8 mouse cellular contexts compared by ENCODE assay signal in genomic region chr15:101175613-101176283, GRCm38 (mm10). TPM values are rescaled to one million over a fixed set of nuclear protein-coding genes. Genes with fewer than 3 reads are reported as not detected.
A peak's percentile ranks its signal among the peaks of the same experiment; 100 is the strongest.
DNase-seq lines count a peak whose midpoint lies in the region; ATAC-seq lines count a peak whose summit lies in the region.

No protein-coding gene starts in this region.

- H3K9me3 ChIP-seq in heart, embryonic 12.5 days (replicated peaks) = no peaks in the 10 kb centered on the region
- no peaks in the 10 kb centered on the region for H3K9me3 ChIP-seq in heart, embryonic 16.5 days (replicated peaks; ENCODE audit: control insufficient read depth, low read length)
- no peaks in the 10 kb centered on the region for H3K9me3 ChIP-seq in midbrain, embryonic 10.5 days (replicated peaks)

- H3K4me2 ChIP-seq in heart, embryonic 12.5 days = peak overlapping the region; percentile 98
- H3K4me2 ChIP-seq in heart, embryonic 16.5 days (ENCODE audit: low read depth, low read length) = peak overlapping the region; percentile 78

- no peaks in the 10 kb centered on the region for H3K27me3 ChIP-seq in heart, embryonic 12.5 days (replicated peaks)
- H3K27me3 ChIP-seq in heart, embryonic 16.5 days (ENCODE audit: control insufficient read depth, insufficient read depth, low read length) = no peaks in the 10 kb centered on the region
- H3K27me3 ChIP-seq in midbrain, embryonic 10.5 days (ENCODE audit: low read depth, poor library complexity, severe bottlenecking) = peaks cover 18% of the 10 kb centered on the region

- peaks cover 64% of the 10 kb centered on the region for H3K4me1 ChIP-seq in heart, embryonic 12.5 days (replicated peaks)
- H3K4me1 ChIP-seq in brown adipose tissue, adult 24 weeks (ENCODE audit: control insufficient read depth, insufficient read depth, insufficient read length, low read length) = peaks cover 13% of the 10 kb centered on the region
- H3K4me1 ChIP-seq in heart, embryonic 16.5 days (ENCODE audit: control insufficient read depth, insufficient read depth, low read length) = peaks cover 56% of the 10 kb centered on the region
- peaks cover 68% of the 10 kb centered on the region for H3K4me1 ChIP-seq in midbrain, embryonic 10.5 days

- peak overlapping the region; percentile 98 for H3K9ac ChIP-seq in heart, embryonic 12.5 days
- H3K9ac ChIP-seq in heart, embryonic 16.5 days (ENCODE audit: low read length) = peak overlapping the region; percentile 96

- 25% methylated on average over 17 of the region's 17 CpGs for WGBS in heart, embryonic 12.5 days
- WGBS in heart, embryonic 16.5 days = 23% methylated on average over 17 of the region's 17 CpGs
- WGBS in midbrain, embryonic 10.5 days = 37% methylated on average over 17 of the region's 17 CpGs

- DNase-seq in heart, adult 9 months (ENCODE audit: low spot score in 2 of 2) = no peak
- no peak for DNase-seq in midbrain, embryonic 10.5 days (ENCODE audit: low spot score)
- DNase-seq in retina, embryonic 14.5 days (ENCODE audit: low spot score) = no peak
- no peak for DNase-seq in adipocyte (ENCODE audit: low spot score)
- DNase-seq in layer of hippocampus, adult 11-12 months (ENCODE audit: low spot score) = no peak

- no peaks in the 10 kb centered on the region for H3K36me3 ChIP-seq in heart, embryonic 12.5 days
- no peaks in the 10 kb centered on the region for H3K36me3 ChIP-seq in heart, embryonic 16.5 days (ENCODE audit: control insufficient read depth, insufficient read depth)
- no peaks in the 10 kb centered on the region for H3K36me3 ChIP-seq in midbrain, embryonic 10.5 days

- H3K27ac ChIP-seq in heart, embryonic 12.5 days (ENCODE audit: poor library complexity, severe bottlenecking) = peak overlapping the region; percentile 92; the same call in 1 of the 2 replicates
- peak overlapping the region; percentile 60 for H3K27ac ChIP-seq in brown adipose tissue, adult 24 weeks (replicated peaks; ENCODE audit: low read depth, low read length)
- peak overlapping the region; percentile 89 for H3K27ac ChIP-seq in heart, embryonic 16.5 days (ENCODE audit: low read length)
- H3K27ac ChIP-seq in midbrain, embryonic 10.5 days (replicated peaks) = peak overlapping the region; percentile 97

- ATAC-seq in heart, embryonic 12.5 days (ENCODE audit: insufficient number of reproducible peaks, low FRiP score) = no peak
- no peak for ATAC-seq in heart, embryonic 16.5 days (replicated peaks; ENCODE audit: extremely low read depth, insufficient read depth, low FRiP score)

- peak overlapping the region; percentile 94 for H3K4me3 ChIP-seq in heart, embryonic 12.5 days
- peak overlapping the region; percentile 69 for H3K4me3 ChIP-seq in brown adipose tissue, adult 24 weeks (ENCODE audit: insufficient read depth, low read depth, low read length)
- peak overlapping the region; percentile 79 for H3K4me3 ChIP-seq in heart, embryonic 16.5 days (ENCODE audit: low read length)
- peak overlapping the region; percentile 84 for H3K4me3 ChIP-seq in midbrain, embryonic 10.5 days

RNA-seq across cellular contexts. Expression of gene Acvr1b, which starts 1.9 kb away (rescaled TPM):
- polyA plus RNA-seq in heart, embryonic 12.5 days (2016; fragmentation: Nextera tagmentation; extraction: Ambion mirVana) = 6.8 TPM in 2 replicates
- 3.1 and 3.2 TPM in 2 replicates for polyA plus RNA-seq in brown adipose tissue, adult 24 weeks (2012; ENCODE audit: insufficient read depth, insufficient read length, missing spikeins)
- polyA plus RNA-seq in heart, embryonic 16.5 days (2015; fragmentation: Nextera tagmentation; extraction: Ambion mirVana) = 7.1 and 8.0 TPM in 2 replicates
- polyA plus RNA-seq in midbrain, embryonic 10.5 days (2016; fragmentation: Nextera tagmentation; extraction: Ambion mirVana) = 5.4 and 7.0 TPM in 2 replicates

RNA-seq across cellular contexts. Expression of gene Acvrl1, which starts 47.4 kb away (rescaled TPM):
- polyA plus RNA-seq in heart, embryonic 12.5 days (2016; fragmentation: Nextera tagmentation; extraction: Ambion mirVana) = 3.1 and 3.6 TPM in 2 replicates
- 9.4 and 13.7 TPM in 2 replicates for polyA plus RNA-seq in brown adipose tissue, adult 24 weeks (2012; ENCODE audit: insufficient read depth, insufficient read length, missing spikeins)
- 14.7 and 20.5 TPM in 2 replicates for polyA plus RNA-seq in heart, embryonic 16.5 days (2015; fragmentation: Nextera tagmentation; extraction: Ambion mirVana)
- 8.9 and 10.7 TPM in 2 replicates for polyA plus RNA-seq in midbrain, embryonic 10.5 days (2016; fragmentation: Nextera tagmentation; extraction: Ambion mirVana)

RNA-seq across cellular contexts. Expression of gene Grasp, which starts 48.2 kb away (rescaled TPM):
- polyA plus RNA-seq in heart, embryonic 12.5 days (2016; fragmentation: Nextera tagmentation; extraction: Ambion mirVana) = 6.6 and 7.3 TPM in 2 replicates
- polyA plus RNA-seq in brown adipose tissue, adult 24 weeks (2012; ENCODE audit: insufficient read depth, insufficient read length, missing spikeins) = 1.7 and 3.7 TPM in 2 replicates
- 3.1 and 3.4 TPM in 2 replicates for polyA plus RNA-seq in heart, embryonic 16.5 days (2015; fragmentation: Nextera tagmentation; extraction: Ambion mirVana)
- polyA plus RNA-seq in midbrain, embryonic 10.5 days (2016; fragmentation: Nextera tagmentation; extraction: Ambion mirVana) = 3.2 and 4.2 TPM in 2 replicates
